Mouse (Mus musculus) limb, embryonic 15.5 days (tissue): ENCODE measurements around the gene Tbc1d9. TPM values are rescaled to one million over a fixed set of nuclear protein-coding genes. Genes with fewer than 3 reads are reported as not detected.
A peak's percentile ranks its signal among the peaks of the same experiment; 100 is the strongest.

Source experiments
- ATAC-seq: fragments of 200-750 bp; cut with Nextera tagmentation; 2 replicates; pipeline ENCODE4 v1.8.0; 2017; ENCODE audit warnings: low read depth, moderate TSS enrichment; ENCODE audit not compliant: insufficient number of reproducible peaks, low FRiP score, low TSS enrichment
- H3K27ac ChIP-seq: fragments of 300-500 bp; sonication (generic); 2 replicates; pipeline ENCODE4 v1.5.1; 2015; ENCODE audit warnings: moderate library complexity, mild to moderate bottlenecking, inconsistent platforms
- H3K27me3 ChIP-seq: fragments of 300-500 bp; sonication (generic); 2 replicates; pipeline ENCODE4 v1.6.1; 2015; ENCODE audit warnings: inconsistent platforms
- H3K36me3 ChIP-seq: fragments of 300-500 bp; sonication (generic); 2 replicates; pipeline ENCODE4 v1.6.1; 2015; ENCODE audit warnings: inconsistent platforms
- H3K4me1 ChIP-seq: fragments of 300-500 bp; sonication (generic); 2 replicates; pipeline ENCODE4 v1.6.1; 2015; ENCODE audit warnings: inconsistent platforms
- H3K4me2 ChIP-seq: fragments of 300-500 bp; sonication (generic); 2 replicates; pipeline ENCODE4 v1.6.1; 2015; ENCODE audit warnings: mild to moderate bottlenecking, inconsistent platforms
- H3K4me3 ChIP-seq: fragments of 300-500 bp; sonication (generic); 2 replicates; pipeline ENCODE4 v1.5.1; 2015; ENCODE audit warnings: mild to moderate bottlenecking, inconsistent platforms
- H3K9ac ChIP-seq: fragments of 300-500 bp; sonication (generic); 2 replicates; pipeline ENCODE4 v1.6.1; 2015; ENCODE audit warnings: inconsistent platforms
- H3K9me3 ChIP-seq: fragments of 300-500 bp; sonication (generic); 2 replicates; pipeline ENCODE4 v1.6.1; 2016; ENCODE audit warnings: inconsistent platforms
- WGBS: fragments of 180-500 bp; shearing (Covaris S2); methylation state at CpG from one replicate; pipeline ENCODE4 v1.1.7; 2015; 5-methylcytosine and 5-hydroxymethylcytosine counted together
- polyA plus RNA-seq: library from polyadenylated mRNA; unstranded; fragments of >200 nt; fragmentation: Nextera tagmentation; extraction: Ambion mirVana; gene quantifications from 2 replicates; pipeline ENCODE4 v1.2.1, GENCODE M21; 2015

Gene Tbc1d9
- polyA plus RNA-seq, 1 experiment from 2014 or later, result 1.4 TPM

DNA sequence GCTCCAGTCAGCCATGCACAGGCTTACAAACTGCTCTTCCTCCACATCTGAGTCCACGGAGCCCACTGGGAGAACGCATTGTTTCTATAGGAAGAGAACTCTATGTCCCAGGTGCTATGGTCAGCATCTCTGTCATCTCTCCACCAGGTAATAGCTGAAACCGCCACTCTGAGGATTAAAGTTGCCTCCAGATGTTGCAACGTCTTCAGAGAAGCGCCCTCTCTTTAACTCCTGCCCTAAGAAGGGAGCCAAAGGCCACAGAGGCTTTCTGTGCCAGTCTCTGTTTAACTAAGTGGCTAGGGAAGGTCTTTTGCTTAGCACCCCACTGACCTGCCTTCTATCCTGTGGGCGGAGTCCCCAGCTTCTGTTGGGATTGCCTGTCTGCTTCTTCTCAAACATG lies 85.7 kb downstream of the Tbc1d9 start:
- no peak overlapping the region for H3K4me3 ChIP-seq

DNA sequence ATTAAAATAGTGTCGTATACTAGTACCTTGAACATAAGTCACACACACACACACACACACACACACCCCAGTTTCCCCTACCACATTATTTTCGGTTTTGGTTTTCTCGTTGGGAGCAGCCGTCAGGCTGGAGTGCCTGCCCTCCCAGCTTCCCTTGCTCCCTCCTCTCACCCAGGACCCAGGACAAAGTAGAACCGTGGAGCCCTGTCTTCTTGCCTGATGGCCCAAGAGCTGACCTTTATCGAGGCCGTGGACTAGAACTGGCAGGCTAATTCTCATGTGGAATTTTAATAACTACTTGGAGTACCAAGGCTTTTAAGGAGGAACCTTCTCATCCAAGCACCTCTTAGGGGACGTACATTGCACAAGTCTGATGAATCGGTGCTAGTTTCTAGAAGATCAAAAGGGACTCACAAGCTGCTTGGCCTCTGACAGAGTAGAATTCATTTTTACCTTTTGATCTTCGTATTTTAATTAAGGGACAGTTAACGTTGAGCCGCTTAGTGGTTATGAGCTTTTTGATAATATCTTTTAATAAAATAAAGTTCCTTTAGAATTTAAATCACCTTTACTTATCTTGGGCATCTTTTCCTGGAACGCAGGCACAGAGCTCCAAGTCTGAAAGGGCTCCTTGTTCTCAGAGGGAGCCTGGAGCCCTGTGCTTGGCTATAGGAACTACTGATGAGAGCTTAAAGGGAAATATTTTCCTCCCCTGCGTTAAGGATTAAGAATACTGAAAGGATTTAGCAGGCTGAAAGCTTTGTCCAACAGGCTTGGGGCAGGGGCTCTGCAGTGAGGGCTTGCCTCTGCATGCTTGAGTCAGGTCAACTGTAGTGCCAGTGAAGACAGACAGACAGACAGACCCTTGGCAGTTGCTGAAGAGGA lies 86.5 kb downstream of the Tbc1d9 start:
- no peak for ATAC-seq
- 0 out of 2 replicates have a peak, but pooled peaks cover 3% of the 10 kb centered on the region for H3K36me3 ChIP-seq
- no peaks in the 10 kb centered on the region for H3K4me1 ChIP-seq
- H3K27me3 ChIP-seq, result no peaks in the 10 kb centered on the region
- H3K9ac ChIP-seq, result no peak overlapping the region
- 50% methylated on average over 14 of the region's 14 CpGs for WGBS
- H3K4me2 ChIP-seq, result no peak overlapping the region
- no peaks in the 10 kb centered on the region for H3K9me3 ChIP-seq
- no peak overlapping the region for H3K27ac ChIP-seq
- no peak overlapping the region for H3K4me3 ChIP-seq

More for the DNA sequence above, 85.7 kb downstream of the Tbc1d9 start:
- Histone ChIP-seq H3K4me2 (no peak overlapping the region), H3K9me3 (no peaks in the 10 kb centered on the region), H3K36me3 (0 out of 2 replicates have a peak, but pooled peaks cover 3% of the 10 kb centered on the region), H3K27me3 (no peaks in the 10 kb centered on the region), H3K9ac (no peak overlapping the region), H3K4me1 (no peaks in the 10 kb centered on the region), H3K27ac (no peak overlapping the region)
- no peak for ATAC-seq
- 84% methylated on average over 6 of the region's 6 CpGs for WGBS

DNA sequence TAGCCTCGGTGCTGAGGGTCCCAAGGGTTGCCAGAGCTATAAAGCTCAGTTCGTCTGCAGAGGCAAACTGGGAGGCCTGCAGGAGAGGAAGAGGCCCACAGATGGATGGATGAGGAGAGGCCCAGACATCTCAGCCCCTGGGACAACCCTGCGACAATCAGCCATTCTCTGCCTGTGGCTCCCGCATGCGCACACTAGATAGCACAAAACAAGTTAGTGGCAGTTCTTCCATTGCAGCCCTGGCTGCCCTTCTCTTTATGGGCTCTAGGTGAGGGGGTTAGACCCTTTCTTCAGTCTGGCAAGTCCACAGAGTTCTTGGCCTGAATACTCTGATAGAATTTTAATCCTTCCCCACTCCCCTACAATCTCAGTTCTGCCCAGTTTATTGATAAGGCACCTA lies 87.6 kb downstream of the Tbc1d9 start:
- ATAC-seq, result no peak
- H3K4me1 ChIP-seq, result no peaks in the 10 kb centered on the region
- no peaks in the 10 kb centered on the region for H3K9me3 ChIP-seq
- 74% methylated on average over 5 of the region's 5 CpGs for WGBS
- no peak overlapping the region for H3K9ac ChIP-seq
- no peak overlapping the region for H3K27ac ChIP-seq
- 0 out of 2 replicates have a peak, but pooled peaks cover 3% of the 10 kb centered on the region for H3K36me3 ChIP-seq
- no peak overlapping the region for H3K4me3 ChIP-seq
- H3K27me3 ChIP-seq, result no peaks in the 10 kb centered on the region
- no peak overlapping the region for H3K4me2 ChIP-seq

DNA sequence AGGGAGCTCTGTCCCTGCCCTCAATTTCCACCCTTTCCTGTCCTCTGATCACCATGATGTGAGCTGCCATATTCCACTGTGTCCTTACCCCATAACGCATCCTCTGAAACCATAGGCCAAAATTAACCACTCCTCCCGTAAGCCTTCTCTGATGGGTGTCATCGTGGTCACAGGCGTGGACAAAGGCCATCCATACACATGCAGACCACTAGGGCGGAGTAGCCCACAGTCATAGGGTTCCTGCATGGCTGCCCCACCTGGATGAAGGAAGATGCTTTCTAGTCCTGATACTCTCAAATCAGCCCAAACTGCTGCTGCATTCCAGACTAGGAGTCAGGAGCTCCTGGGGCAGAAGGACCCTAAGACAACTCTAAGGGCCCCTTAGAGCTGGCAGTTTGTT lies 92.5 kb downstream of the Tbc1d9 start:
- H3K27me3 ChIP-seq, result no peaks in the 10 kb centered on the region
- H3K36me3 ChIP-seq, result 0 out of 2 replicates have a peak, but pooled peaks cover 3% of the 10 kb centered on the region
- H3K4me2 ChIP-seq, result no peak overlapping the region
- WGBS, result 94% methylated on average over 5 of the region's 5 CpGs
- ATAC-seq, result no peak
- no peaks in the 10 kb centered on the region for H3K9me3 ChIP-seq
- no peak overlapping the region for H3K4me3 ChIP-seq
- no peak overlapping the region for H3K9ac ChIP-seq
- H3K27ac ChIP-seq, result no peak overlapping the region
- no peaks in the 10 kb centered on the region for H3K4me1 ChIP-seq

DNA sequence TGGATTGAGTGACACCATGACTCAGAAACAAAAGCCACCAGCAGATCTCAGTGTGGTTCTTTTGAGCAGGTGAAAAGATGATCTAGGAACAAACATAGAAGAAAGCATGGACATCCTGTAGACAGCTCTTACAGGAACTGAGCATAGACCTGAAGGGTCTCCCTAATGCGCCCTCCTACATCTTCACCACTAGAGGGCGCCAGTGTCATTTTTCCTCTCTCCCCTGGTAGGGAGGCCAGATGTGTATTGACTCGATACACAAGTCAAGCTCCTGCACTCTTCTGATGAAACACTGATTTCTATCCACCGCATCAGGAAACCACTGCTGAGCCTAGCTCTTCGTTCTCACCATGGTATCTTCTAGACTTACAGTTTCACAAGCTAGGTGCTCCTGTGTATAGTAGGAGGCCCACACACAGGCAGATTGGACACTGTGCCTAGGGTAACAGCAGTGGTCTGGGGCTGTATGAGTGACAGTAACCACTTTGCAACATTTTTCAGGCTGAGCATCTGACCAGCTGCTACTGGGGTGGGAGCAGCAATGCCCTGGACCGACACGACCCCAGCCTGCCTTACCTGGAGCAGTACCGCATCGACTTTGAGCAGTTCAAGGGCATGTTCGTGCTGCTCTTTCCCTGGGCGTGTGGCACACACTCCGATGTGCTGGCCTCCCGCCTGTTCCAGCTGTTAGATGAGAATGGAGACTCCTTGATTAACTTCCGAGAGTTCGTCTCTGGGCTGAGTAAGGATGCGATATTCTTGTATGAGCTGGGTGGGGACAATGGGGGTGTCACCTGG lies 95.5 kb downstream of the Tbc1d9 start:
- ATAC-seq, result no peak; the same call in 1 of the 2 replicates

DNA sequence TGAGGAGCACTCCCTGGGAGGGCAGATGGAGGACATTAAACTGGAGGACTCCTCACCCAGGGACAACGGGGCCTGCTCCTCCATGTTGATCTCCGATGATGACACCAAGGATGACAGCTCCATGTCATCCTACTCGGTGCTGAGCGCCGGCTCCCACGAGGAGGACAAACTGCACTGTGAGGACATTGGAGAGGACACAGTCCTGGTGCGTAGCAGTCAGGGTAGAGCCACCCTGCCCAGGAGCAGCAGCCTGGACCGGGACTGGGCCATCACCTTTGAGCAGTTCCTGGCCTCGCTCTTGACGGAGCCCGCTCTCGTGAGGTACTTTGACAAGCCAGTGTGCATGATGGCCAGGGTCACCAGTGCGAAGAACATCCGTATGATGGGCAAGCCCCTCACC lies 106.0 kb downstream of the Tbc1d9 start:
- H3K36me3 ChIP-seq, result peaks cover 7% of the 10 kb centered on the region; the same call in 1 of the 2 replicates
- H3K9ac ChIP-seq, result no peak overlapping the region
- ATAC-seq, result no peak
- no peak overlapping the region for H3K27ac ChIP-seq
- H3K27me3 ChIP-seq, result no peaks in the 10 kb centered on the region
- WGBS, result 92% methylated on average over 14 of the region's 14 CpGs
- H3K4me2 ChIP-seq, result no peak overlapping the region
- no peaks in the 10 kb centered on the region for H3K9me3 ChIP-seq
- H3K4me3 ChIP-seq, result no peak overlapping the region
- 0 out of 2 replicates have a peak, but pooled peaks cover 2% of the 10 kb centered on the region for H3K4me1 ChIP-seq

More for the DNA sequence above, 95.5 kb downstream of the Tbc1d9 start:
- Histone ChIP-seq H3K27ac (no peak overlapping the region), H3K9ac (no peak overlapping the region), H3K4me3 (no peak overlapping the region), H3K4me1 (no peaks in the 10 kb centered on the region), H3K4me2 (no peak overlapping the region), H3K36me3 (0 out of 2 replicates have a peak, but pooled peaks cover 2% of the 10 kb centered on the region), H3K27me3 (no peaks in the 10 kb centered on the region), H3K9me3 (no peaks in the 10 kb centered on the region)
- 71% methylated on average over 16 of the region's 16 CpGs for WGBS

DNA sequence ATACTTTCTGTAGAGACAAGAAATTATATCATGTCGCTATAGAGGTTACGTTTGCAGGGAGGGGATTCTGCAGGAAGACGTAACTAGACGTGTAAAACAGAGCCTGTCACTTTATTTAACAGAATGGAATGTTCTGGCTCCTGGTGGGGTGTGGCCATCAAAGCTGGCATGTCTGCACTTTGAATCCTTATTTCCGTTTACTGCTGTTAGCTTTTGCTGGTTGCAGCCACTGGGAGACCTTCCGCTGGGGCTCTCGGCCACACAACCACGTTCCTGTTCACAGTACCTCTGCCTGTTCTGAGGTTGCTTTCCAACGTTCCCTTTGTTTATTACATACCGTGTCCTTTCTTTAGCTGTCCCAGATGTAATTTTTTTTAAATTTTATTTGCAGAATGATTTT lies 107.3 kb downstream of the Tbc1d9 start:
- WGBS, result 53% methylated on average over 10 of the region's 10 CpGs
- peaks cover 6% of the 10 kb centered on the region; the same call in 1 of the 2 replicates for H3K36me3 ChIP-seq
- no peak overlapping the region for H3K4me3 ChIP-seq
- H3K27ac ChIP-seq, result no peak overlapping the region
- no peaks in the 10 kb centered on the region for H3K9me3 ChIP-seq
- no peaks in the 10 kb centered on the region for H3K27me3 ChIP-seq
- no peak overlapping the region for H3K4me2 ChIP-seq
- no peak overlapping the region for H3K9ac ChIP-seq
- no peak for ATAC-seq
- 0 out of 2 replicates have a peak, but pooled peaks cover 2% of the 10 kb centered on the region for H3K4me1 ChIP-seq

DNA sequence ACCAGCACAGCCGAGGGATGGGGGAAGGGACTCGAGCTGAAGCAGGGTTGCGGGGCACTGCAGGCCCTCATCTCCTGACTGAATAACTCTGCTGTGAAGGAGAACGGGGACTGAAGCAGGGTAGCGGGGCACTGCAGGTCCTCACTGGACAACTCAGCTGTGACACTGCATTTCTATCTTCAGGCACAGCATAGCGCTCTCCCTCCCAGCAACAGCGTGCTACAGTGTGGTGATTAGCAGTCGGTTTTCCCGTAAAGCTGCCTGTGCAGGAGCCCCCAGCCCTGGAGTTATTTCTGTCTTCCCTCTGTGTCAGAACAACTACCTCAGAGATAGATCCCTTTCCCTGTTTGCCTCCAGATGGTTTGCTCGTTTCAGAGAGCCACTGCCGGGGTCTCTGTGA lies 109.3 kb downstream of the Tbc1d9 start:
- H3K9ac ChIP-seq, result no peak overlapping the region
- H3K9me3 ChIP-seq, result no peaks in the 10 kb centered on the region
- H3K36me3 ChIP-seq, result peaks cover 6% of the 10 kb centered on the region; the same call in 1 of the 2 replicates
- WGBS, result 44% methylated on average over 11 of the region's 11 CpGs
- no peak for ATAC-seq
- no peaks in the 10 kb centered on the region for H3K27me3 ChIP-seq
- H3K4me1 ChIP-seq, result 0 out of 2 replicates have a peak, but pooled peaks cover 2% of the 10 kb centered on the region
- H3K27ac ChIP-seq, result no peak overlapping the region
- no peak overlapping the region for H3K4me2 ChIP-seq
- H3K4me3 ChIP-seq, result no peak overlapping the region

DNA sequence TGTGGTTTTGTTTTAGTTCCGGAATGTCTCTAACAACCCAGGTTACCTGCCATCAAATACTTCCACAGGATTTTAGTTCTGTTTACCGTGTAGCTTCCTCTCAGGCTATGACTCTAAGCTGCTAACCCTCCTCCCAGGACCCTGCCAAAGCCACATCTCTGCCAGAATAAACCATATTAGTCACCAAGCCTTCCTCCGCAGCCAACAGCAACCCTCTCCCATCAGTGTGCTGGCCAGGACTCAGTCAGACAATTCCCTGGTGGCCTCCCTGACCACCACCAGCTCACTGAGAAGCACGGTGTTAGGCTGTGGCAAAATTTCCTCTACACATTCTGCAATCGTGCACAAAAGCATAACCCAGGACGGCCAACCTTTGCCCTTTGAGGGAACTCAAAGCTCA lies 113.3 kb downstream of the Tbc1d9 start:
- 67% methylated on average over 6 of the region's 6 CpGs for WGBS
- H3K36me3 ChIP-seq, result no peaks in the 10 kb centered on the region
- H3K4me2 ChIP-seq, result no peak overlapping the region
- no peaks in the 10 kb centered on the region for H3K4me1 ChIP-seq
- no peak overlapping the region for H3K9ac ChIP-seq
- no peaks in the 10 kb centered on the region for H3K27me3 ChIP-seq
- ATAC-seq, result no peak
- H3K4me3 ChIP-seq, result no peak overlapping the region
- H3K9me3 ChIP-seq, result no peaks in the 10 kb centered on the region
- H3K27ac ChIP-seq, result no peak overlapping the region

DNA sequence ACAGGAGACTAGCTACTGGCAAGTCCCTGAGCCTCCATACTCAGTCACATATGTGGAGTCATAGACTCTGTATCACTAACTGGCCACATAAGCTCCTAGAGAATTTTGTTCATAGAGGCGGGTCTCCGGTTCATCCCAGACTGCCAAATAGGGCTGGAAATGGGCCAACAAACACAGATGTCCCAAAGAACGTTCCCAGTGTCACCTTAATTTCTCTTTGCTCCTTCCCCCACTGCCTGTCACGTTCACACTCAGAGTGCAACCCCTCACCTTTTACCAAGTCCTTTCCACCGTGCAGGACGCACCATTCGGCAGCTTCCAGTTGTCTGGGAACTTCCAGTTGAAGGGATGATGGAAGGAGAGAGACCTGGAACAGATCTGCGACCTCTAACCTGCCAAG lies 120.2 kb downstream of the Tbc1d9 start:
- ATAC-seq, result no peak
- 80% methylated on average over 8 of the region's 8 CpGs for WGBS
- H3K4me1 ChIP-seq, result peaks cover 5% of the 10 kb centered on the region

DNA sequence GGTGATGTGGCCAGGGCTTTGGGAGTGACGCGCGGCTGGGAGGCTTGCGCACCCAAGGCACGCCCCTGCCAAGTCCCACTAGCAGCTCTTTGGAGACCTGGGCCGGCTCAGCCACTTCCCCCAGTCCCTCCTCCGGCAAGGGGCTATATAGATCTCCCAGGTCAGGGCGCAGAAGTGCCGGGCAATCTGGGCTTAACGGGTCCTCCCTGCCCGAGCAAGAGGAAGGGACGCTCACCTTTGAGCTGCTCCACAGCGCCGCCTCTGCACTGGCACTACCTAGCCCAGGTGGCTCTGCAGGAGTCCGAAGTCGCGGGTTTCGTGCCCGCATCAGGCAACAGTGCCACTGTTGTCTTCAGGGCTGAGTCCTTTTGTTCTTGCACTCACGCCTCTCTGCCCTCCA lies 125.0 kb downstream of the Tbc1d9 start, which contains the start of gene Ucp1:
Ucp1 (plus strand) TSS at position 177 of the 400 bp plus-strand sequence.
- Histone ChIP-seq H3K27ac (no peak within 1 kb of the TSS), H3K27me3 (peaks cover 29% of the 10 kb centered on the region), H3K36me3 (no peaks in the 10 kb centered on the region), H3K4me1 (peaks cover 5% of the 10 kb centered on the region), H3K9ac (no peak within 1 kb of the TSS), H3K4me2 (peak within 1 kb of the TSS; percentile 38), H3K9me3 (no peaks in the 10 kb centered on the region), H3K4me3 (peak within 1 kb of the TSS; percentile 24)
- ATAC-seq, result no peak
- WGBS, result 1% methylated on average over 17 of the region's 20 CpGs

More for the DNA sequence above, 120.2 kb downstream of the Tbc1d9 start:
- H3K9me3 ChIP-seq, result no peaks in the 10 kb centered on the region
- no peak overlapping the region for H3K4me2 ChIP-seq
- H3K27me3 ChIP-seq, result peaks cover 19% of the 10 kb centered on the region
- H3K4me3 ChIP-seq, result no peak overlapping the region
- H3K36me3 ChIP-seq, result no peaks in the 10 kb centered on the region
- no peak overlapping the region for H3K27ac ChIP-seq
- H3K9ac ChIP-seq, result no peak overlapping the region
